Mouse (Mus musculus) liver, embryonic 18 days (tissue): ENCODE measurements around the gene Gm5157. TPM values are rescaled to one million over a fixed set of nuclear protein-coding genes. Genes with fewer than 3 reads are reported as not detected.

Source experiments
- polyA plus RNA-seq: library from polyadenylated mRNA; depleted of rRNA; stranded (reverse); fragments of >200 nt; gene quantifications from 2 replicates; pipeline ENCODE4 v1.2.3, GENCODE M21; 2012; rRNA removed

Gene Gm5157
- not detected in 2 replicates for polyA plus RNA-seq

DNA sequence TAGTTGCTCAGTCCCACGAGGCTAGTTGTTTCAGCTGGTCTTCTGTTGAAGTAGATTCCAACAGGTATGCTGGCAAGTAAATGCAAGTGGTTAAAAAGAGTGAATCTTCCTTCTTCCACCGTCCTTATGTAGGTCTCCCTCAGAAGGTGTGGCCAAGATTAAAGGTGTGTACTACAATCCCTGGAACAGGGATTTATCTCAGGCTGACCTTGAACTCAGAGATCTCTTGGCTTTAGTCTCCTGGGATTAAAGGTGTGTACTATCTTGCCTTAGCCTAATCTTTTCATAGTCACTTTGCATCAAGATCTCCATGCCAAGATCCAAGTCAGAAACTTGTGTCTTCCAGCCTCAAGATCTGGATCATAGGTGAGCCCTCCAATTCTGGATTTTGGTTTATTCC, at the start of gene Gm5157:
Gm5157 (minus strand) TSS at position 101 of the 400 bp plus-strand sequence.

DNA sequence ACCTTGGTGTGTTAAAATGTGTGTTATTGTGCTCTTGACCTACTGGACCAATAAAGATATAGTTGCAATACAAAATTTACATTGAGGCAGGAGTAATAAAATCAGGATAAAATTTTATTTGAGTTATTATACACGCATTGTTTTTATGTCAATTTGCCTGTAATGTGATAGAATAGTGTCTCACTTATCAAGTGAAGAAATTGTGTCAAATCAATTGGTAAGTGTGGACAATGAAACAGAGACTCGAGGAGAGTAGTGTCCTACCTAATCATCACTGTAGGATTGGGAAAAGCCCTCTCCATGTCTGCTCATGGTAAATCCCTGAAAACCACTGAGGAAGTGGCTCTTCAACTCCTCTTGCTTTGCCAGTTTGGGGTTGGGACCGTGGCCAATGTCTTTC, 28.3 kb downstream of the Gm5157 start, which contains the start of gene Vmn1r123:
Vmn1r123 (plus strand) TSS at position 301 of the 400 bp plus-strand sequence.

Other genes starting within 250 kb of the Gm5157 start
- gene Vmn1r119, start 178.0 kb downstream of the Gm5157 start, polyA plus RNA-seq = not detected in 2 replicates
- not detected in 2 replicates for gene Vmn1r120, start 136.6 kb downstream of the Gm5157 start, polyA plus RNA-seq
- not detected in 2 replicates for gene Vmn1r121, start 91.9 kb downstream of the Gm5157 start, polyA plus RNA-seq
- not detected in 2 replicates for gene Vmn1r122, start 56.3 kb downstream of the Gm5157 start, polyA plus RNA-seq
- gene Vmn1r123, start 28.2 kb downstream of the Gm5157 start, polyA plus RNA-seq = not detected in 2 replicates
- not detected in 2 replicates for gene Vmn1r124, start 70.2 kb upstream of the Gm5157 start, polyA plus RNA-seq
- not detected in 2 replicates for gene Vmn1r125, start 81.8 kb upstream of the Gm5157 start, polyA plus RNA-seq
- not detected in 2 replicates for gene Vmn1r126, start 111.0 kb upstream of the Gm5157 start, polyA plus RNA-seq
- gene Vmn1r127, start 129.4 kb upstream of the Gm5157 start, polyA plus RNA-seq = not detected in 2 replicates
- not detected in 2 replicates for gene Vmn1r128, start 158.9 kb upstream of the Gm5157 start, polyA plus RNA-seq
- not detected in 2 replicates for gene Vmn1r129, start 170.9 kb upstream of the Gm5157 start, polyA plus RNA-seq
- gene Gm6882, start 242.3 kb upstream of the Gm5157 start, polyA plus RNA-seq = not detected in 2 replicates